ENCODE assay signal across 9 mouse cellular contexts in the genomic region with DNA sequence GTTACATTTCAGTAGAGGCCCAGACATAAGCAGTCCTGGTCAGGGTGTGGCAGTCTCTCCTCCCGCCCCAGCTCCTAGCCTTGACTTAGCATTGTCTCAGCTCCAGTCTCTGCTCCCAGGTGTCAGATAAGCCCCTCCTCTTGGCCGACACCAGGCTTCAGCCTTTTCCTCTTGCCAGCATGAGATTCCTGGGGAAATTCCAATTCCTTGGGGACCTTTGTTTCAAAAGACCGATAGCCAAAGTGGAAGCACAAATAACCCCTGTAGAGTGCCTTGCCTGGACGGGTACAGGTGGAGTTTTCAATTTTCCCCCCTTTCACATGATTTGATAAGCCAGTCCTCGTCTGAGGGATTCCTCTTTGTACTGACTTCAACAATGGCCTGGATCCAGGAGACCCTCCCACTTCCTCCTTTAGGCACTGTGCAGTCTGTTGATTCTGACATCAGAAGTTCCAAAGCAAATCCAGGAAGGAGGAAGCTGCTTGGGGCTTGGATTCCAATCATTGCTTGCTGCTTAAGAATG. TPM values are rescaled to one million over a fixed set of nuclear protein-coding genes. Genes with fewer than 3 reads are reported as not detected.
DNase-seq lines count a peak whose midpoint lies in the region; ATAC-seq lines count a peak whose summit lies in the region.
"Had no signal": no experiment of that assay in that cellular context is flagged by ENCODE, and none has a peak within 500 bp of the region (broad histone marks: within the 10 kb centered on the region; RNA-seq: fewer than 3 reads in every experiment).

No protein-coding gene starts in this region.

- H3K9me3 ChIP-seq in neural tube, embryonic 13.5 days, result no peaks in the 10 kb centered on the region
- H3K9me3 ChIP-seq in forebrain, embryonic 12.5 days, result no peaks in the 10 kb centered on the region
- H3K9me3 ChIP-seq in limb, embryonic 13.5 days, result no peaks in the 10 kb centered on the region
- H3K9me3 ChIP-seq in stomach, embryonic 16.5 days (replicated peaks; ENCODE audit: control insufficient read depth, low read length), result no peaks in the 10 kb centered on the region
- H3K9me3 ChIP-seq in midbrain, embryonic 11.5 days (ENCODE audit: control insufficient read depth, low read length), result no peaks in the 10 kb centered on the region
- H3K9me3 ChIP-seq: liver, embryonic 13.5 days had no signal

- no peak for DNase-seq in neural tube, embryonic 10.5 days (ENCODE audit: extremely low spot score, low spot score)
- DNase-seq in midbrain, embryonic 11.5 days (ENCODE audit: low spot score, missing footprints), result no peak
- no peak for DNase-seq in testis, postnatal 14 days (ENCODE audit: low spot score)
- DNase-seq: liver, embryonic 13.5 days had no signal

- no peak overlapping the region for H3K4me2 ChIP-seq in neural tube, embryonic 13.5 days
- H3K4me2 ChIP-seq in forebrain, embryonic 12.5 days, result 0 out of 2 replicates have a peak overlapping the region, but pooled peaks have one; percentile 8
- H3K4me2 ChIP-seq in limb, embryonic 13.5 days (replicated peaks), result no peak overlapping the region; the same call in 1 of the 2 replicates
- peak overlapping the region; percentile 14; the same call in 1 of the 2 replicates for H3K4me2 ChIP-seq in stomach, embryonic 16.5 days (ENCODE audit: low read depth, low read length)
- H3K4me2 ChIP-seq in midbrain, embryonic 11.5 days, result no peak overlapping the region
- H3K4me2 ChIP-seq: liver, embryonic 13.5 days had no signal

- no peak overlapping the region for H3K4me3 ChIP-seq in neural tube, embryonic 13.5 days
- H3K4me3 ChIP-seq in forebrain, embryonic 12.5 days (replicated peaks), result no peak overlapping the region
- no peak overlapping the region for H3K4me3 ChIP-seq in limb, embryonic 13.5 days
- H3K4me3 ChIP-seq in stomach, embryonic 16.5 days (replicated peaks; ENCODE audit: low read length), result no peak overlapping the region
- no peak overlapping the region for H3K4me3 ChIP-seq in midbrain, embryonic 11.5 days (ENCODE audit: low read depth, low read length)
- H3K4me3 ChIP-seq: liver, embryonic 13.5 days had no signal

- peaks cover 64% of the 10 kb centered on the region for H3K4me1 ChIP-seq in neural tube, embryonic 13.5 days (replicated peaks)
- peaks cover 63% of the 10 kb centered on the region for H3K4me1 ChIP-seq in forebrain, embryonic 12.5 days
- peaks cover 100% of the 10 kb centered on the region for H3K4me1 ChIP-seq in limb, embryonic 13.5 days
- H3K4me1 ChIP-seq in stomach, embryonic 16.5 days (ENCODE audit: control insufficient read depth, insufficient read depth, low read length), result peaks cover 60% of the 10 kb centered on the region
- peaks cover 20% of the 10 kb centered on the region for H3K4me1 ChIP-seq in midbrain, embryonic 11.5 days (ENCODE audit: control insufficient read depth, insufficient read depth, low read length)

- ATAC-seq in neural tube, embryonic 13.5 days (ENCODE audit: low read depth), result no peak
- no peak for ATAC-seq in forebrain, embryonic 12.5 days (ENCODE audit: low FRiP score)
- ATAC-seq in hematopoietic stem cell, adult 5-6 weeks (replicated peaks in 1 of 2; ENCODE audit: insufficient read depth in 1 of 2, low FRiP score in 2 of 2, low TSS enrichment in 1 of 2, low read depth in 1 of 2, poor library complexity in 2 of 2, severe bottlenecking in 2 of 2), result 0 out of 4 replicates have a peak, but pooled peaks have one; percentile 30 to 37
- no peak for ATAC-seq in limb, embryonic 13.5 days (ENCODE audit: low FRiP score, low read depth)
- ATAC-seq in stomach, embryonic 16.5 days (ENCODE audit: insufficient read depth, low FRiP score), result peak; percentile 51; the same call in 1 of the 2 replicates
- ATAC-seq in midbrain, embryonic 11.5 days (ENCODE audit: low FRiP score), result no peak

- 10% methylated on average over 5 of the region's 5 CpGs for WGBS in neural tube, embryonic 13.5 days
- 8% methylated on average over 5 of the region's 5 CpGs for WGBS in forebrain, embryonic 12.5 days
- 18% methylated on average over 5 of the region's 5 CpGs for WGBS in limb, embryonic 13.5 days
- WGBS in stomach, embryonic 16.5 days, result 17% methylated on average over 5 of the region's 5 CpGs
- 7% methylated on average over 5 of the region's 5 CpGs for WGBS in midbrain, embryonic 11.5 days

- H3K27ac ChIP-seq in neural tube, embryonic 13.5 days (replicated peaks), result peak overlapping the region; percentile 30
- H3K27ac ChIP-seq in forebrain, embryonic 12.5 days, result peak overlapping the region; percentile 13; the same call in 1 of the 2 replicates
- peak overlapping the region; percentile 17 for H3K27ac ChIP-seq in limb, embryonic 13.5 days
- peak overlapping the region; percentile 43 for H3K27ac ChIP-seq in stomach, embryonic 16.5 days (ENCODE audit: low read length)
- H3K27ac ChIP-seq in midbrain, embryonic 11.5 days (ENCODE audit: low read depth, low read length), result no peak overlapping the region; the same call in 1 of the 2 replicates
- H3K27ac ChIP-seq: liver, embryonic 13.5 days had no signal

- H3K9ac ChIP-seq in neural tube, embryonic 13.5 days, result no peak overlapping the region
- no peak overlapping the region for H3K9ac ChIP-seq in forebrain, embryonic 12.5 days
- H3K9ac ChIP-seq in limb, embryonic 13.5 days, result no peak overlapping the region
- H3K9ac ChIP-seq in stomach, embryonic 16.5 days (ENCODE audit: low read length), result 0 out of 2 replicates have a peak overlapping the region, but pooled peaks have one; percentile 12
- H3K9ac ChIP-seq in midbrain, embryonic 11.5 days (ENCODE audit: low read length), result no peak overlapping the region
- H3K9ac ChIP-seq: liver, embryonic 13.5 days had no signal

- H3K27me3 ChIP-seq in neural tube, embryonic 13.5 days, result no peaks in the 10 kb centered on the region
- no peaks in the 10 kb centered on the region for H3K27me3 ChIP-seq in forebrain, embryonic 12.5 days
- H3K27me3 ChIP-seq in limb, embryonic 13.5 days, result no peaks in the 10 kb centered on the region
- no peaks in the 10 kb centered on the region for H3K27me3 ChIP-seq in stomach, embryonic 16.5 days (ENCODE audit: control insufficient read depth, insufficient read depth, low read length)
- H3K27me3 ChIP-seq in midbrain, embryonic 11.5 days (ENCODE audit: control insufficient read depth, insufficient read depth, low read length), result no peaks in the 10 kb centered on the region
- H3K27me3 ChIP-seq: liver, embryonic 13.5 days had no signal

- H3K36me3 ChIP-seq in neural tube, embryonic 13.5 days, result no peaks in the 10 kb centered on the region
- no peaks in the 10 kb centered on the region for H3K36me3 ChIP-seq in forebrain, embryonic 12.5 days (replicated peaks)
- peaks cover 4% of the 10 kb centered on the region; the same call in 1 of the 2 replicates for H3K36me3 ChIP-seq in limb, embryonic 13.5 days
- no peaks in the 10 kb centered on the region for H3K36me3 ChIP-seq in stomach, embryonic 16.5 days (ENCODE audit: control insufficient read depth, insufficient read depth, low read length)
- no peaks in the 10 kb centered on the region for H3K36me3 ChIP-seq in midbrain, embryonic 11.5 days (ENCODE audit: control insufficient read depth, insufficient read depth, low read length)
- H3K36me3 ChIP-seq: liver, embryonic 13.5 days had no signal

RNA-seq across cellular contexts. Expression of a gene that starts 33.8 kb away (rescaled TPM):
- 8.2 and 10.7 TPM in 2 replicates for polyA plus RNA-seq in neural tube, embryonic 13.5 days (2015; fragmentation: Nextera tagmentation; extraction: Ambion mirVana)
- 21.3 and 22.9 TPM in 2 replicates for polyA plus RNA-seq in forebrain, embryonic 12.5 days (2016; fragmentation: Nextera tagmentation; extraction: Ambion mirVana)
- 15.1 and 16.1 TPM in 2 replicates for total RNA-seq in hematopoietic stem cell, adult 5-6 weeks (2017)
- polyA plus RNA-seq in limb, embryonic 13.5 days (2015; fragmentation: Nextera tagmentation; extraction: Ambion mirVana), result 44.2 and 45.3 TPM in 2 replicates
- 25.8 and 26.9 TPM in 2 replicates for polyA plus RNA-seq in stomach, embryonic 16.5 days (2015; fragmentation: Nextera tagmentation; extraction: Ambion mirVana)
- polyA plus RNA-seq in midbrain, embryonic 11.5 days (2014; fragmentation: Nextera tagmentation; extraction: Ambion mirVana), result 10.9 and 12.0 TPM in 2 replicates

Comparison
In these comparisons a context has a peak if more than half of its experiments do, and no peak if none do; other contexts are left out.
1. ATAC-seq: peak in hematopoietic stem cell, adult 5-6 weeks (2 of 2) and stomach, embryonic 16.5 days (single experiment); none in neural tube, embryonic 13.5 days (single experiment), forebrain, embryonic 12.5 days (single experiment), limb, embryonic 13.5 days (single experiment) and midbrain, embryonic 11.5 days (single experiment).
2. H3K4me2 ChIP-seq: peak in forebrain, embryonic 12.5 days (single experiment) and stomach, embryonic 16.5 days (single experiment); none in neural tube, embryonic 13.5 days (single experiment), limb, embryonic 13.5 days (single experiment) and midbrain, embryonic 11.5 days (single experiment).